Mouse (Mus musculus) subcutaneous adipose tissue, adult 2 months (tissue): ENCODE results near the gene Jagn1. TPM values are rescaled to one million over a fixed set of nuclear protein-coding genes. Genes with fewer than 3 reads are reported as not detected.

ENCODE experiments used
- polyA plus RNA-seq: library from polyadenylated mRNA; depleted of rRNA; stranded (reverse); fragments of >200 nt; gene quantifications from 2 replicates; pipeline ENCODE4 v1.2.3, GENCODE M21; 2012; ENCODE audit warnings: low replicate concordance; rRNA removed

Jagn1 gene
- 90.4 and 99.5 TPM in 2 replicates for polyA plus RNA-seq

DNA sequence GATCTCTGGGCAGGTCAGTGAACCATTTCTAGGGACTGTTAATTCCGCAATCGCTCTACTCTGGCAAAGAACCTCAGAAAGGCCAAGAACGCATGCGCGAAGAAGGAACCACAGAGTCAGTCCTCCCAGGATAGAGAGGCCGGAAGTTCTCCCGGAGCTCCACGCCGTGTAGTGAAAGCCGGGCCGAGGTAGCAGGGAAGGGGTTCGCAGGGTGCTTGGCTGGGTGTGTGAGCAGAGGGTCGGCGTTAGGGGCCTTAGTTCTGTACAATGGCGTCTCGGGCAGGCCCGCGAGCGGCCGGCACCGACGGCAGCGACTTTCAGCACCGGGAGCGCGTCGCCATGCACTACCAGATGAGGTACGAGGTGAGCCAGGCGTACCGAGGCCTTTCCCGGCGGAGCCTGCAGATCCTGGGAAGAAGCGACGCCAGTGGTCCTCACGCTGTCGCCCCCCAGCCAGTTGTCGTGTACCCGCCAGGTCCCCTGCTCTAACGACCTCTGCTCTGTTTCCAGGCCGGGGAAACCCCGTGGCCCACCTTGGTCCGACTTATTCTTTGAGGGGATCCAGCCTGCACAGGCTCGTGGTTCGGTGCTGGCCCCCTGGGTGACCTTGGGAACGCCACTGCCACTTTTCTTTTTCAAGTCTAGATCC is at the start of gene Jagn1:
Jagn1 (plus strand) TSS at position 128 of the 649 bp plus-strand sequence.

DNA sequence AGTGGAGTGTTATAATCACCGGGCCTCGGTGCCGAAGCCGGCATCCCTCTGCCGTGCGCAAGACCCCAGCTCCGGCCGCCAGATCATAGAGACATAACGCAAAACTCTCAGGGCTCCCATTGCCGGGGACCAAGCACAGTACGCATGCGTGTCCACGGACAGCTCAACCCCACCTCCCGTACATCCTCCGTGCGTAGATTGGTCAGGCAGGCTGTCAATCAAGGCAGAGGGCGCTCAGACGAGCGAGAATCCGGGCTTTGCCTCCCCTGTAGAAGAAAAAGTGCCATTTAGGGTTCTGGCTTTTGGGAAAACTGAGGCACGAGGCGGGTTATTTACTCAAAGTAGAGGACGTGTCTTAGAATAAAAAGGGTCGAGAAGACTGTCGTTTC is 23.2 kb upstream of the Jagn1 start, which contains the start of gene Rpusd3:
Rpusd3 (minus strand) TSS at position 142 of the 389 bp plus-strand sequence.

DNA sequence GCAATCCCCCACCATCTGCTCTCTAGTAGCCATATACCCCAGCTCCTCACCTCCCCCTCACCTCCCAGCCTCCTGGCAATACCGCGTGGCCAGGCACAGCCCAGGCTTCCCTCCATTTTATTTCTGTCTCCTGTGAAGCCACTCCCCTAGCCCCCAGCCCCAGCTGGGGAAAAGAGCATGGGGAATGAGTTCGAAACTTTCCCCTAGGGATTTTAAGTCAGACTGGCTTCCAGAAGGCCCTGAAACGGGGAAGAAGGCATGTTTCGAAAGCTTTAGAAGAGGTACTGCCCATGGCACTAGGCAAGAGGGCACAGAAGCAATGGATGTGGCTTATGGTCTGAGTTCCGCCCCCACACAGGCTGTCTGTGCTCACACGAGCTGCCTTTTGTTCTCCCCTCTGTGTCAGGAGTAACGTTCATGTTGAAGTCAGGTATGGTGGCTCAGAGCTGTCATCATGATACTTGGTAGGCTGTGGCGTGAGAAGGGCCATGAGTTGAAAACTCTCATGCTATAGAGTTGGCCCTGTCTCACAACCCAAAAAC is 6.6 kb upstream of the Jagn1 start, which contains the start of gene Cidec:
Cidec (minus strand) TSS at position 97 of the 542 bp plus-strand sequence.

DNA sequence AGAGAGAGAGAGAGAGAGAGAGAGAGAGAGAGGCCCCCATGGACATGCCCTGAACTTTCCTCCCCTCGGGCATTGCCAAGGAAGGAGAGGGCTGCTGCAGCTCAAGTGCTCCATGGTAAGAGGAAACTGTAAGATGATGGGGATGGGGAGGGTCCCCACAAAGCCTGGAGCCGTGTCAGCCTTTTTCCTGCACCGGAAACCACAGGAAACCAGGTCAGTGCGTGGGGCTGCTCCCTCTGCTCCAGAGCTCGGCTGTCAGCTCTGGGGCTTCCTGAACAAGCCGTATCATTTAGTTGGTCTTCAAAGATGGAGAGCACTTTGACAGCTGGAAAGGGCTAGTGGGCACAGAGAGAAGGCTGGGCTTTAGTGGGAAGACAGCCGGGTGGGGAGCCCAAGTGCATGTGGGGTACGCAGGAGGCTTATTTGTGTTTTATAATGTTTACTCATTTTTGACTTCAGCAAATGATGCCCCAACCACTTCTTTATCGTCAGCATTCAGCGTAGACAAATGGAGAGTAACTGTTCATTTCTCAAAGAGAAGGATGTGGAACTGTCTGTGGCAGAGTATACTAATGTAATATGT is 15.7 kb downstream of the Jagn1 start, which contains the start of gene Il17re:
Il17re (plus strand) TSS at position 533 of the 583 bp plus-strand sequence.

DNA sequence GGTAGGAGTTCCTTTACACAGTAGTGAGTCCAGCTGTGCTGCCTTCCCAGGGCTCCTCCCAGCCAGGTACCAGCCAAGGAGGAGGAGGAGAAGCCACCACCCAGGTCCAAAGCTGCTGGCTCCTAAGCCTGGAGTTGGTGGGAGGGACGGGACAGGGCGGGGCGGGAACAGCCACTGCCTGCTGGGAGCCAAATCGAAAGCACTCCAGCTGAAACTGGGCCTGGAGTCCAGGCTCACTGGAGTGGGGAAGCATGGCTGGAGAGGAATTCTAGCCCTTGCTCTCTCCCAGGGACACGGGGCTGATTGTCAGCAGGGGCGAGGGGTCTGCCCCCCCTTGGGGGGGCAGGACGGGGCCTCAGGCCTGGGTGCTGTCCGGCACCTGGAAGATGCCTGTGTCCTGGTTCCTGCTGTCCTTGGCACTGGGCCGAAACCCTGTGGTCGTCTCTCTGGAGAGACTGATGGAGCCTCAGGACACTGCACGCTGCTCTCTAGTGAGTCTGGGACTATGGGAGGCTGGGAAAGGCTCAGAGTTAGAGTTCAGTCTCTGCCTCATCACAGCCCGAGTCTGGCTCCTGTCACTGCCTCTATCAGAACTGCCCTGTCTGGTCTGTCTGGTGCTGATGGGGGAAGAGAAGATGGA is 29.0 kb downstream of the Jagn1 start, which contains the start of gene Il17rc:
Il17rc (plus strand) TSS at position 131 of the 640 bp plus-strand sequence.

DNA sequence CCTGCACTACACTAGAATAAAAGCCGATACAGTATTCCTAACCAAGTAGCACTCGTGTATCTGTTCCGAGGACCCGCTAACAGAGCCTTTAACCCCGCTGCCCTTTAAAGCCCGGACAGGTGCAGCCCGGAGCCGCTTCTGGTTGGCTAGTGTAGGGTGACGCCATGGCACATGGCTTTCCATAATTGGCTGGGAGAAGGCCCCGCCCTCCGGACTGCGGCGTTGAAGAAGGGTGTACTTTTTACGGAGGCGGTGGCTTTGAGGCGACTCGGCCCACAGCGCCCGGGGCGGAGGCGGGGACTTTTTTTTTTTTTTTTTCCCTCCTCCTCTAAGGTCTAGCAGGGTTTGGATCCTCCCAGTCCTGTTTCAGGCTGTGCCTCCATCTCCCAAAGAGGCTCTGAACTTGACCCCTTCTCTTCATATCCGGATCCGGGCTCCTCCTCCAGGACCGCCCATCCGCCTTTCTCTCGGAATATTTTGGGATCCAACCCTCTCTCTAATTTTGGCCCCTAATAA is 40.8 kb downstream of the Jagn1 start, which contains the start of gene Creld1:
Creld1 (plus strand) TSS at position 198 of the 516 bp plus-strand sequence.

Other genes starting within 250 kb of the Jagn1 start
- gene Lhfpl4, start 247.2 kb upstream of the Jagn1 start, polyA plus RNA-seq = 0.33 and 0.44 TPM in 2 replicates
- 40.1 and 51.3 TPM in 2 replicates for gene Mtmr14, start 204.7 kb upstream of the Jagn1 start, polyA plus RNA-seq
- 0.04 and 0.10 TPM in 2 replicates for gene Cpne9, start 160.3 kb upstream of the Jagn1 start, polyA plus RNA-seq
- 17.8 and 26.7 TPM in 2 replicates for gene Brpf1, start 135.4 kb upstream of the Jagn1 start, polyA plus RNA-seq
- gene Ogg1, start 115.6 kb upstream of the Jagn1 start, polyA plus RNA-seq = 28.4 and 29.2 TPM in 2 replicates
- gene Camk1, start 98.6 kb upstream of the Jagn1 start, polyA plus RNA-seq = 99.6 and 113 TPM in 2 replicates
- 28.1 and 28.6 TPM in 2 replicates for gene Tada3, start 64.7 kb upstream of the Jagn1 start, polyA plus RNA-seq
- gene Arpc4, start 64.5 kb upstream of the Jagn1 start, polyA plus RNA-seq = 94.6 and 97.5 TPM in 2 replicates
- 6.0 and 11.1 TPM in 2 replicates for gene Ttll3, start 53.3 kb upstream of the Jagn1 start, polyA plus RNA-seq
- gene Rpusd3, start 23.2 kb upstream of the Jagn1 start, polyA plus RNA-seq = 60.9 and 97.5 TPM in 2 replicates
- gene Cidec, start 6.8 kb upstream of the Jagn1 start, polyA plus RNA-seq = 1,367 and 6,336 TPM in 2 replicates
- gene Il17re, start 15.9 kb downstream of the Jagn1 start, polyA plus RNA-seq = 10.3 and 39.0 TPM in 2 replicates
- gene Il17rc, start 28.9 kb downstream of the Jagn1 start, polyA plus RNA-seq = 62.5 and 102 TPM in 2 replicates
- 31.6 and 59.5 TPM in 2 replicates for gene Creld1, start 40.7 kb downstream of the Jagn1 start, polyA plus RNA-seq
- gene Prrt3, start 59.4 kb downstream of the Jagn1 start, polyA plus RNA-seq = 0.12 TPM in 1 of 2 replicates, not detected in the other
- 74.0 and 95.2 TPM in 2 replicates for gene Emc3, start 89.1 kb downstream of the Jagn1 start, polyA plus RNA-seq
- 0.40 and 2.9 TPM in 2 replicates for gene Fancd2, start 89.1 kb downstream of the Jagn1 start, polyA plus RNA-seq
- gene Fancd2os, start 158.1 kb downstream of the Jagn1 start, polyA plus RNA-seq = not detected in 2 replicates
- 198 and 229 TPM in 2 replicates for gene Brk1, start 162.2 kb downstream of the Jagn1 start, polyA plus RNA-seq
- gene Vhl, start 181.4 kb downstream of the Jagn1 start, polyA plus RNA-seq = 32.8 and 40.6 TPM in 2 replicates
- gene Irak2, start 195.9 kb downstream of the Jagn1 start, polyA plus RNA-seq = 47.6 and 86.4 TPM in 2 replicates